Mouse (Mus musculus): ENCODE measurements around the gene 1700010I14Rik.
A peak's percentile ranks its signal among the peaks of the same experiment; 100 is the strongest.

The 1700010I14Rik gene

GRCm38 (mm10) chr17:8988119-8988807 lies at the start of gene 1700010I14Rik:
1700010I14Rik (plus strand) TSS chr17:8988333.
- peak; percentile 78 for DNase-seq (ENCODE audit: extremely low spot score, low spot score)

- no peak for DNase-seq (ENCODE audit: extremely low spot score, low spot score)
These were observed 36.5 kb upstream of the 1700010I14Rik start for GRCm38 (mm10) chr17:8951588-8951987.

- no peak for DNase-seq (ENCODE audit: extremely low spot score, low spot score)
These were observed 35.2 kb upstream of the 1700010I14Rik start for GRCm38 (mm10) chr17:8952951-8953350.

- no peak for DNase-seq (ENCODE audit: extremely low spot score, low spot score)
These were observed 30.0 kb upstream of the 1700010I14Rik start for GRCm38 (mm10) chr17:8958125-8958524.

GRCm38 (mm10) chr17:8960386-8960785 lies 27.7 kb upstream of the 1700010I14Rik start:
- DNase-seq (ENCODE audit: extremely low spot score, low spot score) = no peak

GRCm38 (mm10) chr17:8961097-8961496 lies 27.0 kb upstream of the 1700010I14Rik start:
- DNase-seq (ENCODE audit: extremely low spot score, low spot score) = no peak

GRCm38 (mm10) chr17:8961644-8962043 lies 26.5 kb upstream of the 1700010I14Rik start:
- DNase-seq (ENCODE audit: extremely low spot score, low spot score) = no peak

- DNase-seq (ENCODE audit: extremely low spot score, low spot score) = no peak
These were observed 23.0 kb upstream of the 1700010I14Rik start for GRCm38 (mm10) chr17:8965177-8965576.

- DNase-seq (ENCODE audit: extremely low spot score, low spot score) = no peak
These were observed 15.8 kb upstream of the 1700010I14Rik start for GRCm38 (mm10) chr17:8972152-8972854.

- no peak for DNase-seq (ENCODE audit: extremely low spot score, low spot score)
These were observed 14.8 kb upstream of the 1700010I14Rik start for GRCm38 (mm10) chr17:8973331-8973730.

GRCm38 (mm10) chr17:8974423-8974822 lies 13.7 kb upstream of the 1700010I14Rik start:
- DNase-seq (ENCODE audit: extremely low spot score, low spot score) = no peak

- no peak for DNase-seq (ENCODE audit: extremely low spot score, low spot score)
These were observed 13.2 kb upstream of the 1700010I14Rik start for GRCm38 (mm10) chr17:8974823-8975397.

- DNase-seq (ENCODE audit: extremely low spot score, low spot score) = no peak
These were observed 11.4 kb upstream of the 1700010I14Rik start for GRCm38 (mm10) chr17:8976745-8977144.

GRCm38 (mm10) chr17:8977271-8977670 lies 10.9 kb upstream of the 1700010I14Rik start:
- no peak for DNase-seq (ENCODE audit: extremely low spot score, low spot score)

- no peak for DNase-seq (ENCODE audit: extremely low spot score, low spot score)
These were observed 4.6 kb upstream of the 1700010I14Rik start for GRCm38 (mm10) chr17:8983576-8983975.

- no peak for DNase-seq (ENCODE audit: extremely low spot score, low spot score)
These were observed 2.4 kb upstream of the 1700010I14Rik start for GRCm38 (mm10) chr17:8985714-8986113.

- no peak for DNase-seq (ENCODE audit: extremely low spot score, low spot score)
These were observed 1.6 kb upstream of the 1700010I14Rik start for GRCm38 (mm10) chr17:8986551-8986950.

GRCm38 (mm10) chr17:8987369-8987768 lies 764 bp upstream of the 1700010I14Rik start:
- no peak for DNase-seq (ENCODE audit: extremely low spot score, low spot score)

- DNase-seq (ENCODE audit: extremely low spot score, low spot score) = no peak
These were observed 3.0 kb downstream of the 1700010I14Rik start for GRCm38 (mm10) chr17:8991160-8991559.

- no peak for DNase-seq (ENCODE audit: extremely low spot score, low spot score)
These were observed 7.2 kb downstream of the 1700010I14Rik start for GRCm38 (mm10) chr17:8995344-8995743.

GRCm38 (mm10) chr17:9002438-9002837 lies 14.3 kb downstream of the 1700010I14Rik start:
- DNase-seq (ENCODE audit: extremely low spot score, low spot score) = no peak

- DNase-seq (ENCODE audit: extremely low spot score, low spot score) = no peak
These were observed 16.4 kb downstream of the 1700010I14Rik start for GRCm38 (mm10) chr17:9004516-9004915.
